Mouse (Mus musculus): ENCODE measurements around the gene Cwf19l1.

Cwf19l1 gene

DNA sequence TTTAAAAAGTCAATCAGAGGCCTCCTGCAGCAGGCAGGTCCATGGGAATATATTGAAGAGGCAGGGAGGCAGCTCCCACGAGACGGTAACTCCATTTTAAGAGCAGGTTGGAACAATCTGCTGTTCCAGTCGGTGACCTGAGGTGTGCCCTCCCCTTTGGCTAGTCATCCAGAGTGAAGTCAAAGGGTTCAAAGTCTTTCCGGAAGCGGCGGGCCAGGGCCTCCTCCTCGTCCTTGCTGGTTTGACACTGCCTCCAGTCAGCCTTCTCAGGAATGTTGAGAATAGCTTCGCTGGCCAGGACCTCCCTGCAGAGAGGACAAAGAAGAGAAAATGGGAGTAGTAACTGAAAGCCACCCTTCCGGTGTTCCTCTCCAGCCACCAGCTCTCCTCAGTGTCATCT, 25.3 kb downstream of the Cwf19l1 start:
- DNase-seq = peak; percentile 78 to 92

DNA sequence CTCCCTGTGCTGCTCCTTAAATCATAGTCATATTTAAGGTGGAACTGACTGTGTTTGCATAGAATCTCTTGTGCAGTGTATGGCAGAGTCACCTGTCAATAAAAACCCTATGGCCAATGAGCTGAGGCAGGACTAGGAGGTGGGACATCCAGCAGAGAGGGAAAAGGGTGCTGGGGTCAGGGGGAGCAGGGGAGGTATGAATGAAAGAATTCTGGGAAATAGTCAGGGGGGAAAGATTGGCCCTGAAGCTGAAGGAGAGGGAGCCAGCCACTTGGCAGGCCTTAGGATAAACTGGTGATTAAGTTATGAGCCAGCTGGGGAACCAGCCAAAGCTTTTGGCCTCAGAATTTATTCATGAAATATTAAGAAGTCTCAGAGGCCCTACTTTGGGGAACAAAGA, 26.7 kb downstream of the Cwf19l1 start:
- DNase-seq = peak; percentile 31 to 68

DNA sequence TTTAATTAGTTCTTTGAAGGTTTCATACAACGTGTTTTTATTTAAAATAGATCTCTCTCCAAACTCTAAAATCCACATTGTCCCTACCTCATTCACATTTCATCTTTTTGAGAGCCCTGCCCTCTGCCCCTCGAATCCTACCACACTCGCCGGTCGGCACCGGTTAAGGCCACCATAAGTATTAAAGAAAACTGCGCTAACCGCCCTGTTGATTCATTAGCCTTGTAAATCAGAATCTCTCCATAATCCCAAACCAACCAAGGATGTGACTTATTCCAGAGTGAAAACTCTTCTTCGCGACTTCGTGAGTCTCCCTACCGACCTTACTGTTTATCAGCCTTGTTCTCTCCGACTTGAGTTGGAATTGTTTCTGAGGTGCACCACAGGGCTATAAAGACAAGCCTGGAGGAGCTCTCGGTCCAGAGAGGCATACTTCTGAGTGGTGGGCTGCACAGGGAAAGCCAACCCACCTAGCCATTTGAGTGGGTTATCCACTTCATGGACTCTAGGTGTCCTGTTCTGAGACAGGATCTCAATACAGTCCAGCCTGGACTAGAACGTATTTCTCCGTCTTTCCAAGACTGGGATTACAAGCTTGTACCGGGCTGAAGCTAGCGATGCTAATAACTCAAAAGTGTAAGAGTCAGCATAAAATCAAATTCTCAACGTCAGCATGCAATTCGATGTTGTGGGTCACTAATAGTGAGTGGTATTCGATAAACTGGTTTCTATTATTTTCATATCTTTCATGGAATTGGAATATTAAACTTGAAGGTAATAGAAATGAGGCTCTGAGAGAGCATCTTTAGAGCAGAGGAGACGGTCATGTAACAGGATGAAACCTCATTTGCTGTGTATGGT, 27.8 kb downstream of the Cwf19l1 start:
- peak in 1 of 2 experiments; percentile 18 for DNase-seq

GRCm38 (mm10) chr19:44106831-44107660, 28.6 kb downstream of the Cwf19l1 start, which contains the start of gene Chuk:
Gene Chuk (minus strand): TSS chr19:44107480.
- DNase-seq = peak; percentile 99

DNA sequence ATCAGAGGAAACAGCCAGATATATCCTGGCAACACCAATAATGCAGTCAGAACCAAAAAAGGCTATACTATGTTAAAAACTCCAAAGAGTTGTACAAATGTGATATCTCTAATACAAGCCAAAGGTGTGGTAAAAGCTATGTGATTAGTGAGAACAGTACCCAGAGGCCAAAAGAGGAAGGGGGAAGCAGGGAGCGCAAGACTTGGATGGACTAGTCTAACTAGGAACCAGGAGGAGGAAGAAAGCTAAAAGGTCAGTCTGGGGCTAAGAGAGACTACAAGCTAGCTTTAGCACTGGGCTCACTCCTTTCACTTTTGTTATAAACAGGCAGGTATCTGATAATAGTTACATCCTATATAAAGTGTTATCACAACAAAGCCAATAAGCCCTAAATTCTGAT, 31.3 kb downstream of the Cwf19l1 start:
- DNase-seq = no peak

GRCm38 (mm10) chr19:44103001-44103400, 32.7 kb downstream of the Cwf19l1 start:
- no peak for DNase-seq

GRCm38 (mm10) chr19:44100840-44101239, 34.8 kb downstream of the Cwf19l1 start:
- DNase-seq = no peak

GRCm38 (mm10) chr19:44086278-44086677, 49.4 kb downstream of the Cwf19l1 start:
- no peak for DNase-seq

DNA sequence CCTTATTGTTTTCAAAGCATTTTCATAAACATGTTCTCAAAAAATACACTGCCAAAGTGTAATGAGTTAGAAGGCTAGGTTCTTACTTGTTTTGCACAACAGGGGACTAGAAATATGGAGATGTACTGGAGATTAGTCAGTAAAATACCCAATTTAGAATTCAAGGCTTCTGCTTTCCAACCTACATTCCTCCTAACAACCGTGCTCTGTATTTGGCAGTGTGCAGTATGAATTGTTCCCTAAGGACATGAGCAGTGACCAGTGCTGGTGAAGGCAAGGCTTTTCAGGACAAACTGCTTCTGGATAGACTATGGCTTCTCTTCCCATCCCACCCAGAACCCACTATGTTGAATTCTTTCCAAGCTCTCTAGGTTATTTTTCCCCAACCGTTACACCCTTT, 54.8 kb downstream of the Cwf19l1 start:
- no peak for DNase-seq

GRCm38 (mm10) chr19:44080023-44080422, 55.7 kb downstream of the Cwf19l1 start:
- no peak for DNase-seq

GRCm38 (mm10) chr19:44077024-44077423, 58.7 kb downstream of the Cwf19l1 start:
- DNase-seq = no peak

DNA sequence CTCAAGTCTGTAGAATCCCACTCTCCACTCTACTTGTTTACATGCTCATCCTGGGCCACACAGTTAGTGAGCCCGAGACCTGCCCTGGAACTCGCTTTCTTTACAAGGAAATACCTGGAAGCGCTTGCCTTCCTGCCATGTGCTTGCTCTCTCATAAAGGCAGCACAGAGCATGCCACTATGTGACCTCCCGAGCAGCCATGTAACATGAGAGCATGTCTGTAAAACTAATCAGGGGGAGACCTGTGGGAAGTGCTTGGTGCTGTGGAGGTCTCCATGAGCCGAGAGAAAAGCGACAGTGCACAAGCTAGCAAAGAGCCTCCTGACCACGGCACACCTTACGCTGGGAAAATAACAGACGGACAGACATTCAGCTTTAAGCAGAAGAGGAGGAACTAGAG, 59.2 kb downstream of the Cwf19l1 start:
- no peak for DNase-seq

DNA sequence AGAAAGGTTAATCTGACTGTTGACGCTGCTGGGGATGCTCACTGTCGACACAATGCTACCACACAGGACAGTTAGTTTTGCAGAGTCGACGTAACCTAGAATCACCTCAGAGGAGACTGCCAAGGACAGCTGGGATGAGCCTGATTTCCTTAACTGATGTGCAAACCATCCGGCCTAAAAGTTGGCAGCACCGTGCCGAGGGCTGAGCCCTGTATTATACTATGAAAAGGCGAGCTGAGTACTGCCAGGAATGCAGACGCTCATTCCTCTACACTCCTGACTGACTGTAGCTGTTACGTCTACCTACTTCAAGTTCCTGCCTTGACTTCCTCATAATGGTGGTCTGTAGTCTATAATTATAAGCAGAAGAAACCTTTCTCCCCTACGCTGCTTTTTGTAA, 60.7 kb downstream of the Cwf19l1 start:
- no peak for DNase-seq

DNA sequence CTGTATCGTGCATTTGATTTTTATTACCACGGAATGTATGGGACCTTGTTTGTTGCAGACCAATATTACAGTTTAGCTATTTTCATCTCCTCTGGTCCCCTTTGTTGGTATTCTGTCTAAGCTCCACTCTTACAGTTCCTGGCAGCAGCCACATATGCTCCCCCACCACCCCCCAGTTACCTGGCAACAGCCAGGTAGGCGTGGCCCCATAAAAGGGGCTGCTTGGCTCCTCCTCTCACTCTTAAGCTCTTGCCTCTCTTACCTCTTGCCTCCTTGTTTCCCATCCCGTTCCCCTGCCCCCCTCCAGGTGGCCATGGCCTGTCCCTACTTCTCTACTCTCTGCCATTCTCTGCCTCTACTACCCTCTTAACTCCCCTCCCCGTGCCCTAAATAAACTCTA, 64.5 kb downstream of the Cwf19l1 start:
- no peak for DNase-seq

GRCm38 (mm10) chr19:44069914-44070232, 65.8 kb downstream of the Cwf19l1 start:
- no peak for DNase-seq

DNA sequence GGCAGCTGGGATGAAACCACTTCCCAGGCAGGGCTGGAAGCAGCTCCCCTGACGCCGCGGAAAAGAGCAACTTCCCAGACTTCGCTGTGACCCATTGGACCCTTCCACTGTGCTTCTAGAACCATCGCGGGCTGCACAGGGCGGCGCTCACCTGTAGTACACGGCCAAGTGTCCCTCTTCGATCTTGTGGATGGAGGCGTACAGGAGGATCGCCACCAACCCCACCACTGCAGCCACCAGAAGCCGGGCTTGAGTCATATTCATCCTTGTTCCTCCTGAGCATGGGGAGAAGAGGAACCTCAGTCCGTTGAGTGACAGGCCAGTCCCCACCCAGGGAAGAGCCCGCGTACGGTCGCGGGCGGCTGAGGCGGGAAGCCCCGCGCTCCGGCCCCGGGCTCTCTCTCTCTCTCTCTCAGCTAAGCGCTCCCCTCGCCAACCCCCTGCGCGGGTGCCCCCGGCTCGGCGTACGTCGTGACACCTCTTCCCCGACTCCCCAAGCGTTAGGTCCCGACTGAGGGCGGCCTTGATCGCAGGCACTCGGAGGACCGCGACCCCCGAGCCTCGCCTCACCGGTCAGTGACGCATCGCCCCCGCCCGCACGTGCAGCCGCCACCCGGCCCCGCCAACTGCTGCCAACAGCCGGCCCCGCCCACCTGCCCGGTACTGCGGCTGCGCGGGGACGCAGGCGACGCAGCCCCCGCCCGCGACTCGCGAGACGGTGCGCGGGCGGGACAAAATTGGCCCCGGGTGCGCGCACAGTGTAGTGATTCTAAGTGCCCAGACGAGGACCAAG, 66.4 kb downstream of the Cwf19l1 start, which contains the start of gene Erlin1:
Erlin1 (minus strand) TSS at position 665 of the 793 bp plus-strand sequence.
- DNase-seq = peak; percentile 92 to 95

DNA sequence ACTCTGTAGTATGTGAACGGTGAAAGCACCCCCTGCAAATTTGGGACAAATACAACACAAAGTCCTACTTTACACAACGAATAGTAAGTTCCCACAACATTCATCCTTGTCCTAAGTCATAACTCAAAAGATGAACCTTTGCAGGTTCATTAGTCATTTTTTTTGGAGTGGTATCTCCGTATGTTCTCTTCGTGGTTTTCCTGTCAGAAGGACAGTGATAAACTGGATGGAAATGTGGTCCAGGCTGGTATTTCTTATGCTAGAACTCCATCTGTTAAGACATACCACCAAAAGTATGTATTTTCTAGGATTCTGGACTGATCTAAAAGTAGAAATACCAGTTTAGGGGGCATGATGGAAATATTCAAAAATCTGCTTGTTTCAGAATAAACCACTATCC, 67.4 kb downstream of the Cwf19l1 start:
- no peak for DNase-seq

DNA sequence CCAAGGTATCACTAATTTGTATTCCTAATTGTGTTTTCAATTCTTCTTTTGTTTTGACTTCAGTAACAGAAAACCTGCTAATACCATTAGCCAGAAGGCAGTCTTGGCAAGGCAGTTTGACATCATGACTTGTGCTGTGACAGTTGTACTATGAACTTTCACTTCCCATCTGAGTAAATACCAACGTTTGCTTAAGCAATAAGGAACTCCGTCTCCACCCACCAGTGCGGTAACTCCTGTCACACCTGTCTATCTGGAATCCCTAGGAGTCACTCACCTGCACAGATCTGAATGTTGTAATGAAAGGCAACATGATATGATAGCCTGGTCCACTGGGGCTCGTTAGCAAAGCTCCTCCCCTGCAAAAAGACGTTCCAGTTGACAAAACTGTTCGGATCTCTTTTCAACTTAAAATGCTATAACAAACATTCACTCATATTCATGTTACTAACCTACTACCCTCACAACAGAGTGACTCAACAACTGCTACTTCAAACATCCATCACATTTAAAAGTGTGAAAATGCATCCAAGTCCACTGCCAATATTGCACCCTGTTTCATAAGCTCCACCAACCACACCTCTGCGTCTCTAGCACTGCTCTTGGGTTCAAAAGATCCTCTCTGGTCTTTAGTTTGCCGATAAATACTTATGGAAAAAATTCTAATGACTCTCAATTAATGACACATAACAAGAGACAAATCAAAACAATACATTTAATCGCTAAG, 68.2 kb downstream of the Cwf19l1 start:
- peak; percentile 33 to 59 for DNase-seq

DNA sequence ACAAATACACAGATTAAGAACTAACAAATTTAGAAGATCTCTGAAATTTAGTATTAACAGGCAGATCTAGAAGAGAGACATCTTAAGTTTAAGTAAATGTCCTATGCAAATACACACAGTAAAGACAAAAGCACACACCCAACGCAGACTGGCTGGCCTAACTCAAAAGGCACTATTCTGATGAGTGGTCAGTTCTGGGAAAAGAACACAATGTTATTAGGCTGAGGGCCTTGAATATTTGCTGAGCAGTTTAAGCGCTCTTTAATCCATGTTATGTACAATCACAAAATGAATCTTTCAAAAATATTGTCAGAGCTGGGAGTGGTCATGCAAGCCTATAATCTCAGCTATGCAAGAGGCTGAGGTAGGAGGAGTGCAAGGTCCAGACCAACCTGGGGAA, 70.9 kb downstream of the Cwf19l1 start:
- DNase-seq = no peak

GRCm38 (mm10) chr19:44063773-44064172, 71.9 kb downstream of the Cwf19l1 start:
- DNase-seq = peak; percentile 52 to 86

DNA sequence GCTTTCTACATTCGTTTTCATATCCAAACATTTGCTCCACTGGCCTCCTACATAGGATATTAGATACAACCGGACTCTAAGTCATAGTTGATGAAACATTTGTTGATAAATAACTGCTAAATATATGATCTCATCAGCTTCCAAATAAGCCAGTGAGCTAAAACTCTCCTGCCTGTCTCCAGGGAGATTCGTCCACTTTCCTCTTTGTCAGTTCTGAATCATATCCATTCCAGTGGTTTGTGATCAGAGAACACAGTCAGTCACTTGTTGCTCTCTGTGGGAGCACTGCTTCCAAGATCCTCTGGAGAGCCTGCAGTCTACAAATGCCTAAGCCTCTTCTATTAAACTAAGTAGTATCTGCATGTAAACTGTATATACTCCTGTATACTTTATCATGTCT, 75.5 kb downstream of the Cwf19l1 start:
- no peak for DNase-seq
